Mouse (Mus musculus) hindbrain, embryonic 13.5 days (tissue): Measurements from ENCODE around the gene Ppp1r12a. TPM values are rescaled to one million over a fixed set of nuclear protein-coding genes. Genes with fewer than 3 reads are reported as not detected.

Experiments
- ATAC-seq: fragments of 200-750 bp; cut with Nextera tagmentation; 2 replicates; pipeline ENCODE4 v1.8.0; 2017; ENCODE audit warnings: moderate TSS enrichment; ENCODE audit not compliant: low FRiP score
- H3K27ac ChIP-seq: fragments of 300-500 bp; sonication (generic); 2 replicates; pipeline ENCODE4 v1.5.1; 2015; ENCODE audit warnings: inconsistent platforms, mild to moderate bottlenecking, moderate library complexity
- H3K27me3 ChIP-seq: fragments of 300-500 bp; sonication (generic); 2 replicates; pipeline ENCODE4 v1.6.1; 2015; ENCODE audit warnings: mild to moderate bottlenecking, inconsistent platforms
- H3K36me3 ChIP-seq: fragments of 300-500 bp; sonication (generic); 2 replicates; pipeline ENCODE4 v1.6.1; 2015; ENCODE audit warnings: mild to moderate bottlenecking, inconsistent platforms
- H3K4me1 ChIP-seq: fragments of 300-500 bp; sonication (generic); replicated peaks from 2 replicates; pipeline ENCODE4 v1.6.1; 2015; ENCODE audit warnings: inconsistent platforms
- H3K4me2 ChIP-seq: fragments of 300-500 bp; sonication (generic); 2 replicates; pipeline ENCODE4 v1.6.1; 2015; ENCODE audit warnings: inconsistent platforms, mild to moderate bottlenecking, moderate library complexity
- H3K4me3 ChIP-seq: fragments of 300-500 bp; sonication (generic); 2 replicates; pipeline ENCODE4 v1.5.1; 2015; ENCODE audit warnings: mild to moderate bottlenecking, inconsistent platforms
- H3K9ac ChIP-seq: fragments of 300-500 bp; sonication (generic); 2 replicates; pipeline ENCODE4 v1.6.1; 2015; ENCODE audit warnings: mild to moderate bottlenecking, inconsistent platforms
- H3K9me3 ChIP-seq: fragments of 300-500 bp; sonication (generic); 2 replicates; pipeline ENCODE4 v1.6.1; 2016; ENCODE audit warnings: inconsistent platforms
- whole genome bisulfite sequencing: fragments of 180-500 bp; shearing (Covaris S2); methylation state at CpG from one replicate; pipeline ENCODE4 v1.1.7; 2015; 5-methylcytosine and 5-hydroxymethylcytosine counted together
- polyA plus RNA-seq: library from polyadenylated mRNA; unstranded; fragments of >200 nt; fragmentation: Nextera tagmentation; extraction: Ambion mirVana; gene quantifications from 2 replicates; pipeline ENCODE4 v1.2.1, GENCODE M21; 2015

Gene Ppp1r12a
- polyA plus RNA-seq, 1 experiment from 2014 or later = 80.6 TPM

DNA sequence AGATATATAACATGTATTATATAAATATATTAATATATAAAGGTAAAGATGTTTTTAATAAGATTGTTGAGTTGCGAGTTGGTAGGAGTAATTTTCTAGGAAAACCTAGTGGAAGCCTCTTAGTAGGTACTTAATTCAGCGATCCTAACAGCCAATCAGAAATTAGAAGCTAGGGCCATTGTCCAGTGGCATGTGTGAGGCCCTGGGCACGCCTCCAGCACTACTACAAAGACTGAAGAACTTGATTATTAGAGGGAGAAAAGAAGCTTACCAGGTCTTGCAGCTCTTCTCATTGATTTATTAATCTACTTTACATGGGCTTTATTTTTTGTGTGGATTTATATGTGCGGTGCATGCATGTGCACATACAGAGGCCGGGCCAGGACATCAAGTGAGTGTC is 123.0 kb downstream of the Ppp1r12a start:
- Histone ChIP-seq H3K4me1 (0 out of 2 replicates have a peak, but pooled peaks cover 5% of the 10 kb centered on the region), H3K27me3 (no peaks in the 10 kb centered on the region), H3K4me2 (no peak overlapping the region), H3K4me3 (no peak overlapping the region), H3K36me3 (peaks cover 9% of the 10 kb centered on the region), H3K9me3 (no peaks in the 10 kb centered on the region), H3K27ac (no peak overlapping the region), H3K9ac (no peak overlapping the region)
- 81% methylated on average over 5 of the region's 5 CpGs for WGBS
- no peak for ATAC-seq

DNA sequence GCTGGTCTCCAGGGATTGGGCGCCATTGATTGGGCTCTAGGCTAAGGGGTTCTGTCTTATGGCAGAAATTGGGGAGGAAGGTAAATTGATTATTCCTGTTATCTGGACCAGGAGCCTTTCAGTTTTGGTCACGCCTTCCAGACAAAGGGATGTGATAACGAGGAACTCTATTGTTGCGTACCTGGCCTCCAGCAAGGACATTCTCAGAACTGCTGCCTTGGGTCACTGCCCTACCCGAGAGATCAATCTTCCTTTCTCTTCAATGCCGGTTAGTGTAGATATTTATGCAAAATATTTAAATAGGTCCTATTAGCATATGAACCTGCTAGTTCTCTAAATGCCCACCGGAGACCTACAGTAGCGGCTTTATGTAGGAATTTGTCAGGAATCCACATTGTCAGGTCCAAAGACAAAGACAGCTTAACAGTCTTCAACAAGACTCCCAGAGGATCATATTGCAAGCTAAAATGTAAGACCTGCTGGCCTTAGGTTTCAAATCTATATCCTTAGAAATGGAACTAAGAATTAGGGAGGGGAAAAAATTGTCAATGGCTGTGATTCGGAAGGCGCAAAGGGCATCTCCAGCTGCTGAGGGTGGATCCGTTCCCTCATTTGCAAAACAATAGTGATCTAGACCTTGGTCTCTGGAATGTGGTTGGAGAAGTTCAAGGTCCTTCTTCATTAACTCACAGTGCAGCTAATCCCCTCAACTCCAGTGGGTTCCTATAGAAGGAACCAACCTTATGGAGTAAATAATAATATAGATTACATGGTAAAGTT is 124.9 kb downstream of the Ppp1r12a start:
- WGBS = 60% methylated on average over 11 of the region's 11 CpGs
- Histone ChIP-seq H3K9ac (no peak overlapping the region), H3K4me2 (no peak overlapping the region), H3K27me3 (no peaks in the 10 kb centered on the region), H3K36me3 (no peaks in the 10 kb centered on the region), H3K4me1 (0 out of 2 replicates have a peak, but pooled peaks cover 5% of the 10 kb centered on the region), H3K9me3 (no peaks in the 10 kb centered on the region), H3K27ac (no peak overlapping the region), H3K4me3 (no peak overlapping the region)
- ATAC-seq = no peak

DNA sequence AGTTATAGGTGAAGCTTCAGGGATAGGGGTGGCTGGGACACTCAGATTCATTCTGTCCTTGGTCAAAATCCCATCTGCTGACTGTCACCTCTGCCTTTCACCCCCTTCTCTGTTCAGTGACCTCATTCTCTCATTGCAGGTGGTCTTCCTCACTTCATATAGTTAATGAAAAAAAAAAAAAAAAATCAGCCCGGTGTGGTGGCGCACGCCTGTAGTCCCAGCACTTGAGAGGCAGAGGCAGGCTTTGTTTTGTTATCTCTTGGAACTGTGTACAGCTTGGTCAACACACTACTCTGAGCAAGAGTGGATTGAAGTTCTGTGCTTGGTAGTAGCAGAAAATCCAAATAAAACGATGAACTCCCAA is 125.4 kb downstream of the Ppp1r12a start:
- no peak for ATAC-seq

DNA sequence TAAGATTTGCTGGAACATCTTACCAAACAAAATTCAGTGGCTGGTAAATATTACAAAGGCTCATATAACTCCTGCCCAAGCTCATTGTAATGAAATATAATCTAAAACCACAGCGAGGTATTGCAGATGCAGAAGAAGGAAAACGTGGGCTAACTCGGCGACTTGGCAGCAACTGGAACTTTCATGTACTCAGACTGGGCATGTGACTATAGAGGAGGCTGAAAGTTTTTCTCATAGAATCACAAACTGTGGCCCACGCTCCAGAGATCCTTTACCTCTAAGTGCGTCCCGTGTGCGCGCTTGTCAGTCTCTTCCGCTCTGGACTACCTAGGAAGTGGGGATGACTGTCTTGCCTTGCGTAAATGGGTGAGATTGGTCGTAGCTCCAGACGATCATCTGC is 128.1 kb downstream of the Ppp1r12a start:
- Histone ChIP-seq H3K4me1 (0 out of 2 replicates have a peak, but pooled peaks cover 5% of the 10 kb centered on the region), H3K9ac (no peak overlapping the region), H3K4me2 (no peak overlapping the region), H3K27ac (no peak overlapping the region), H3K27me3 (no peaks in the 10 kb centered on the region), H3K4me3 (no peak overlapping the region), H3K9me3 (no peaks in the 10 kb centered on the region), H3K36me3 (no peaks in the 10 kb centered on the region)
- WGBS = 97% methylated on average over 13 of the region's 13 CpGs
- no peak for ATAC-seq

More for the DNA sequence above, 125.4 kb downstream of the Ppp1r12a start:
- Histone ChIP-seq H3K4me3 (no peak overlapping the region), H3K9me3 (no peaks in the 10 kb centered on the region), H3K27ac (no peak overlapping the region), H3K27me3 (no peaks in the 10 kb centered on the region), H3K4me2 (no peak overlapping the region), H3K36me3 (no peaks in the 10 kb centered on the region), H3K4me1 (0 out of 2 replicates have a peak, but pooled peaks cover 5% of the 10 kb centered on the region), H3K9ac (no peak overlapping the region)
- 76% methylated on average over 4 of the region's 4 CpGs for WGBS

DNA sequence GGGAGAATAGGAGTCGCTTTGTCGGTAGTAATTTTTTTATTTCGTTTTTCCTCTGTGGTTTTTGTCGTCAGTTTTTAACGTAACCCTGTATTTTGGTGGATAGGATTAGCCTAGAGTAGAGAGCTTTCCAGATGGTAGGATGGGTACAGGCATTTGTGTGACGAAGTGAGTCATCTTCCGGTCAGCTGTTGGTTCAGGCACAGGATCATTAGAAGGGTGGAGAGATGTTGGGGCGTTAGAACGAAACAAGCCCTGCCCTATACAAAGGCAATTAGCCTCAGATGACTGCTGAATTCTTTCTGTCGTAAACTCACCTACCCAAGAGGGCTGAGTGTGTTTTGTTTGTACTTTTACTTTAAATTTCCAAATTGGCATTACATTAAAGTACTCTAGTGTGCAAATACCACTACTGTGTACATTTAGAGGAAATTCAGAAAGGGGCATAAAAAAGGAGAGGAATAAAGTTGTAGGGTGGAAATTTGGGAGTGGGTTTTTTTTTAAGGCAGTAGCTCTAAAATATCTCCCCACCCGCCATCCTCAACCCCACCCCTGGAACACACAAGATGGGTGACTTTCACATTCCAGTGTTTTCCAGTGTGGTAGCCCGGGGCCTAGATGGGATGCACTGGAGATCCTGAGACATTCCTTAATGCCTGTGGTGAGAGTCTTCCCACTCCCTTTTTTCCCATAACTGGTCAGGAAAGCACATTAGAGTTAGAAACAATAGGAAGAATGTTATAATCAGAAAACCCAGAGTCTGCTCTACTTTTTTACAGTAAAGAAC is 129.9 kb downstream of the Ppp1r12a start:
- no peak overlapping the region for H3K4me3 ChIP-seq
- no peaks in the 10 kb centered on the region for H3K36me3 ChIP-seq
- WGBS = 89% methylated on average over 12 of the region's 12 CpGs
- no peak overlapping the region for H3K9ac ChIP-seq
- no peaks in the 10 kb centered on the region for H3K9me3 ChIP-seq
- H3K27ac ChIP-seq = no peak overlapping the region
- no peaks in the 10 kb centered on the region for H3K27me3 ChIP-seq
- ATAC-seq = no peak
- no peak overlapping the region for H3K4me2 ChIP-seq
- 0 out of 2 replicates have a peak, but pooled peaks cover under 1% of the 10 kb centered on the region for H3K4me1 ChIP-seq

DNA sequence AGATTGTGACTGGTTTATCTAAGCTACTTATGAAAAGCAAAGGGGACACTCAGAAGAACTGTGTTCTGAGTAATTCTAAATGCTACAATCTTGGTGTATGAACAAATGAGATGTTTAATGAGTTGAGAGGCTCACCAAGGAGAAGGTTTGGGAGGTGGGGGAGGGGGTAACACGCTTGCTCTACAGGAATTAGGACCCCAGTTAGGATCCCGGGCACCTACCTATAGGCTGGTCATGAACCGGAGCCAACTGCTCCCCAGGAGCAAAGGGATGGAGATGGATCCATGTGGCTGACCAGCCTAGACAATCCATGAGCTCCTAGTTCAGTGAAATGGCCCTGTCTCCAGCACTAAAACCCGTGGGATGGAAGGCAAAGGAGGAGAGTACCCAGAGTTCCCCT is 130.7 kb downstream of the Ppp1r12a start:
- no peaks in the 10 kb centered on the region for H3K9me3 ChIP-seq
- no peak overlapping the region for H3K4me3 ChIP-seq

DNA sequence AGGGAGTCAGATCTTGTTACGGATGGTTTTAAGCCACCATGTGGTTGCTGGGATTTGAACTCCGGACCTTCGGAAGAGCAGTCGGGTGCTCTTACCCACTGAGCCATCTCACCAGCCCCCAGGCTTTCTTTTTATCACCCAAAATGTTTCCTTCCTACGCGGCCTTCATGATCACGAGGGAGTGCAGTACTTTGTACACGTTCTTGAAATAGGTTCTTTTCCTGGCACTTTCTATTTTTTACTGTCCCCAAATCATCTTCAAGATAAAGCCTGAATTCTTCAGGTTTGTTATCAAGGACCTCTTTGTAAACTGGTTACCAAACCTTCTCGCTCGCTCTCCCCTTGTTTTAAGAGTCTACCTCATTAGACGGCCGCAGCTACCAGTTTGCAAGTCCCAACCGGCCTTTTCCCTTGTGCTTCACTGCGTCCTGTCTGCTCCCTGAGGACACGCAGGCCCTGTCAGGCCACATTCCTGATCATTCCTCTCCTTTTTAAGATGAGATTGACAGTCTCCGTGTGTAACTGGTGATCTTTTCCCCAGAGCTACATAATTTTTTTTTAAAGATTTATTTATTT is 131.7 kb downstream of the Ppp1r12a start:
- Histone ChIP-seq H3K9me3 (no peaks in the 10 kb centered on the region), H3K4me2 (no peak overlapping the region), H3K4me3 (no peak overlapping the region), H3K36me3 (no peaks in the 10 kb centered on the region), H3K9ac (no peak overlapping the region), H3K27ac (no peak overlapping the region), H3K4me1 (no peaks in the 10 kb centered on the region), H3K27me3 (no peaks in the 10 kb centered on the region)
- WGBS = 94% methylated on average over 16 of the region's 16 CpGs
- no peak for ATAC-seq

More for the DNA sequence above, 130.7 kb downstream of the Ppp1r12a start:
- no peaks in the 10 kb centered on the region for H3K4me1 ChIP-seq
- WGBS = 84% methylated on average over 4 of the region's 4 CpGs
- no peak overlapping the region for H3K27ac ChIP-seq
- H3K4me2 ChIP-seq = no peak overlapping the region
- H3K9ac ChIP-seq = no peak overlapping the region
- no peak for ATAC-seq
- no peaks in the 10 kb centered on the region for H3K36me3 ChIP-seq
- H3K27me3 ChIP-seq = no peaks in the 10 kb centered on the region

DNA sequence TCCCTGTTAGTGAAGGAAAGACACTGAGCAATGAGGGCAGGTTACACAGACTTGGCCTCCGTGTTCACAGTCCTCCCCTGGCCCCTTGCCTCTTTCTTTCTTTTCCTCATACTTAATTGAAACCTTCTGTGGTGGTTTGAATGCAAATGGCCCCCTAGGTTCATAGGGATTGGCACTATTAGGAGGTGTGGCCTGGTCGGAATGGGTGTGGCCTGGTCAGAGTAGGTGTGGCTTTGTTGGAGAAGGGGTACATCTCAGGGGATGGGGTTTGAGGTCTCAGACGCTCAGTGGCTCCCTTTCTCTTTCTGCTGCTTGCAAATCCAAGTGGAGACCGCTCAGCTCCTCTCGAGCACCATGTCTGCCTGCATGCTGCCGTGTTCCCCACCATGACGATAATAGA is 132.8 kb downstream of the Ppp1r12a start:
- H3K9me3 ChIP-seq = no peaks in the 10 kb centered on the region
- H3K36me3 ChIP-seq = no peaks in the 10 kb centered on the region
- no peak overlapping the region for H3K4me3 ChIP-seq
- H3K4me2 ChIP-seq = no peak overlapping the region
- H3K27ac ChIP-seq = no peak overlapping the region
- no peak for ATAC-seq
- H3K4me1 ChIP-seq = no peaks in the 10 kb centered on the region
- no peak overlapping the region for H3K9ac ChIP-seq
- WGBS = 89% methylated on average over 7 of the region's 7 CpGs
- H3K27me3 ChIP-seq = no peaks in the 10 kb centered on the region

DNA sequence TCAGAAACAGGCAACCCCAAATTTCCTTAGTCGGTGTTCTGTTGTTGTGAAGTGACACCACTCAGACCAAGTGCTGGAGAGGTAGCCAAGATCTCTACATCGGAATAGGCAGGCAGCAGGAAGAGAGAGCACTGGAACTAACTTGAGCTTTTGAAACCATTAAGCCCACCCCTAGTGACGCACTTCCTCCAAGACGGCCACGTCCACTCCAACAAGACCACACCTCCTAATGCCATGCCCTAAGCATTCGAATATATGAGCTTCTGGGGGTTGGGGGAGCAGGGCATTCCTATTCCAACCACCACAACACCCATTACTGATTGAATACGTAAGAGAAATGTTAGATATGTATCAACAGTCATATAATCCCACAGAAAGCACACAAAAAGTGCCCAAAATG is 134.5 kb downstream of the Ppp1r12a start:
- ATAC-seq = no peak
- H3K9me3 ChIP-seq = no peaks in the 10 kb centered on the region
- H3K36me3 ChIP-seq = no peaks in the 10 kb centered on the region
- 88% methylated on average over 7 of the region's 7 CpGs for WGBS
- H3K27ac ChIP-seq = no peak overlapping the region
- no peak overlapping the region for H3K9ac ChIP-seq
- H3K4me2 ChIP-seq = no peak overlapping the region
- no peaks in the 10 kb centered on the region for H3K27me3 ChIP-seq
- H3K4me1 ChIP-seq = 0 out of 2 replicates have a peak, but pooled peaks cover 2% of the 10 kb centered on the region
- no peak overlapping the region for H3K4me3 ChIP-seq

DNA sequence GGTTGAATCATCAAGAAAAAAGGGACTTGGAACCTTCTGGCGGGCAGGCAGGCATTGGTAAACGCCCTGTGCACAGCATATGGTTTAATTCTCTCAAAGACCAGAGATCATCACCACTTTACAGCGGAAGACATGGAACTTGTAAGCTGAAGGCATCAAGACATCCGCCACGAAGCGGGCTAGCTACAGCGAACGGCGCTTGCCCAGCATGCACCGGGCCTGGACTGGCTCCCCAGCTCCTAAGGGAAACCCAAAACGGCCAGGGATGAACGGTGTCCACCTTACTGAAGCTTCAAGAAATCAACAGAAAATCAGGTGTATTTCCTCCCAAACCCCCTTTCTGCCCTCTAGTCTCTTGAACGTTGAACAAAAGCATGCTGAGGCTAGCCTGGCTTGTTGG is 136.3 kb downstream of the Ppp1r12a start:
- no peak overlapping the region for H3K9ac ChIP-seq
- no peak for ATAC-seq
- H3K9me3 ChIP-seq = no peaks in the 10 kb centered on the region
- no peak overlapping the region for H3K4me2 ChIP-seq
- no peak overlapping the region for H3K27ac ChIP-seq
- 0 out of 2 replicates have a peak, but pooled peaks cover 2% of the 10 kb centered on the region for H3K4me1 ChIP-seq
- WGBS = 95% methylated on average over 13 of the region's 13 CpGs
- H3K4me3 ChIP-seq = no peak overlapping the region
- H3K36me3 ChIP-seq = no peaks in the 10 kb centered on the region
- no peaks in the 10 kb centered on the region for H3K27me3 ChIP-seq

DNA sequence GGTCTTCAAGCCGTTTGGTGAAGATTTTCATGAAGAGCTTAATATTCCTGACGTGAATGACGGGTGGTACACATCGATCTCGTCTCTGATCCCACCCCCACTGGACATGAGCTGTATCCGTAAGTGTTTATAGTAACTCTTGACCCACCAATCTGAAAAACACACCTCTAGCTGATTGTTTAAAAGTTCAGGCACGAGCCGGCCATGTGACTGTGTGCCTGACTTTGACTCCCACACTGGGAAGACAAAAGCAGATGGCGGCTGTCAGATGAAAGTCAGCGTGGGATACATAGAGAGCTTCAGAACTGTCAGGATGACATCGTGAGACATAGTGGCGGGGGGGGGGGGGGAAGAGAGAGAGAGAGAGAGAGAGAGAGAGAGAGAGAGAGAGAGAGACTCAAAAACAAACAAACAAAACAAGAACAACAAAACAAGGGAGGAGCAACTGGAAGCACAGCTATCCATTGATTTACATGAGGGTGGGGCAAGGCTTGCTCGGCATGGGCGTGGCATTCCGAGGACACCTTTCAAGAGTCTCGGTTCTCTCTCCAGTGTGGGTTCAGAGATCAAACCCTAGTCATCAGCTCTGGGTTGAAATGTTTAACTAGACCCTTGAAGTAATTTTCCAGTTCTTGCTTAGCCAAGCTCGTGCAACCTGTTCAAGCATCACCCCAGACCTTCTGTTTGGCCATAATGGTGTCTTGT is 137.0 kb downstream of the Ppp1r12a start:
- Histone ChIP-seq H3K9me3 (no peaks in the 10 kb centered on the region), H3K4me1 (0 out of 2 replicates have a peak, but pooled peaks cover 2% of the 10 kb centered on the region), H3K9ac (no peak overlapping the region), H3K36me3 (no peaks in the 10 kb centered on the region), H3K27ac (no peak overlapping the region), H3K27me3 (no peaks in the 10 kb centered on the region), H3K4me2 (no peak overlapping the region), H3K4me3 (no peak overlapping the region)
- 86% methylated on average over 16 of the region's 17 CpGs for WGBS
- no peak for ATAC-seq

DNA sequence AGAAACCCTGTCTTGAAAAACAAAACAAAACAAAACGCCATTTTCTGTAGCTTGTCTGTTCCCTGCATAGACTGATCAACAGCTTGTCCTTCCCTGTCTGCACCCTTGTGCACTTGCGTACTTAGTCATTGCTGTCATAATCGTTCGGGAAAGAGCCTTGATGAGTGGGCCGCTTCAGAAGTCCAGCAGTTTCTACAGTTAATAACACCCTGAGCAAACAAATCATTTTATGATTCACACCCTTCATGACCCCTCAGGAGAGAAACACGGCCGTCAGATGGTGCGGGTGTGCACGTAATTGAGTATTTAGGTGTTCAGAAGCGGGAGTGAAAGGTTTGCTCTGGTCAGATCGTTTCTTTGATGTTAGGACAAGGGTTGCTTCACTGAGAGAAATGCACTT is 137.8 kb downstream of the Ppp1r12a start:
- H3K4me1 ChIP-seq = 0 out of 2 replicates have a peak, but pooled peaks cover 2% of the 10 kb centered on the region
- 82% methylated on average over 11 of the region's 11 CpGs for WGBS
- no peaks in the 10 kb centered on the region for H3K9me3 ChIP-seq
- H3K4me2 ChIP-seq = no peak overlapping the region
- no peak for ATAC-seq
- no peaks in the 10 kb centered on the region for H3K27me3 ChIP-seq
- H3K4me3 ChIP-seq = no peak overlapping the region
- no peaks in the 10 kb centered on the region for H3K36me3 ChIP-seq
- no peak overlapping the region for H3K9ac ChIP-seq
- no peak overlapping the region for H3K27ac ChIP-seq
